Mouse (Mus musculus) adrenal gland, adult (tissue): ENCODE measurements around the gene Zfp428.
A peak's percentile ranks its signal among the peaks of the same experiment; 100 is the strongest.
"Not testable (repeated sequence)": the region's sequence is repeated elsewhere in the genome, so short reads cannot be mapped to it uniquely, and the experiment has no call there.

Experiments
- DNase-seq, 2 experiments: peaks; one replicate each; pipeline ENCODE4 v3.0.0; 2022 to 2023; ENCODE audit warnings: low spot score in 1 of 2; ENCODE audit not compliant: inconsistent age in 2 of 2

Gene Zfp428

GRCm38 (mm10) chr7:24519130-24519529 is 12.3 kb downstream of the Zfp428 start:
- no peak for DNase-seq

GRCm38 (mm10) chr7:24520054-24520453 is 13.2 kb downstream of the Zfp428 start:
- not testable (repeated sequence) for DNase-seq

- DNase-seq = no peak
Measured at GRCm38 (mm10) chr7:24522805-24523204, 16.0 kb downstream of the Zfp428 start.

GRCm38 (mm10) chr7:24523723-24524122 is 16.9 kb downstream of the Zfp428 start:
- DNase-seq = no peak

GRCm38 (mm10) chr7:24524978-24525377 is 18.2 kb downstream of the Zfp428 start:
- no peak for DNase-seq

GRCm38 (mm10) chr7:24525686-24526420 is 19.0 kb downstream of the Zfp428 start:
- no peak for DNase-seq

- peak; percentile 67 for DNase-seq
Measured at GRCm38 (mm10) chr7:24528861-24529260, 22.1 kb downstream of the Zfp428 start.

- DNase-seq = no peak
Measured at GRCm38 (mm10) chr7:24529580-24529979, 22.8 kb downstream of the Zfp428 start.

- DNase-seq = peak; percentile 99
Measured at GRCm38 (mm10) chr7:24530062-24530931, 23.5 kb downstream of the Zfp428 start, which contains the start of gene Irgq. TSS of gene Irgq (plus strand) at chr7:24530689.

- DNase-seq = peak; percentile 81 to 92
Measured at GRCm38 (mm10) chr7:24531211-24531971, 24.6 kb downstream of the Zfp428 start.

GRCm38 (mm10) chr7:24533031-24533571 is 26.3 kb downstream of the Zfp428 start:
- no peak for DNase-seq

GRCm38 (mm10) chr7:24533806-24534205 is 27.0 kb downstream of the Zfp428 start:
- no peak for DNase-seq

- no peak for DNase-seq
Measured at GRCm38 (mm10) chr7:24534301-24534700, 27.5 kb downstream of the Zfp428 start.

- no peak for DNase-seq
Measured at GRCm38 (mm10) chr7:24537081-24537480, 30.3 kb downstream of the Zfp428 start.

GRCm38 (mm10) chr7:24537591-24537990 is 30.8 kb downstream of the Zfp428 start:
- no peak for DNase-seq

GRCm38 (mm10) chr7:24538154-24538553 is 31.3 kb downstream of the Zfp428 start:
- DNase-seq = peak in 1 of 2 experiments; percentile 63

GRCm38 (mm10) chr7:24538701-24539100 is 31.9 kb downstream of the Zfp428 start:
- no peak for DNase-seq

- DNase-seq = no peak
Measured at GRCm38 (mm10) chr7:24539686-24540085, 32.9 kb downstream of the Zfp428 start.

- no peak for DNase-seq
Measured at GRCm38 (mm10) chr7:24544506-24544905, 37.7 kb downstream of the Zfp428 start.

- DNase-seq = peak in 1 of 2 experiments; percentile 39
Measured at GRCm38 (mm10) chr7:24546068-24546614, 39.3 kb downstream of the Zfp428 start, which contains the start of the genes Pinlyp and Xrcc1. TSS of gene Pinlyp (minus strand) at chr7:24546118. TSS of gene Xrcc1 (plus strand) at chr7:24546289.
